Mouse (Mus musculus) midbrain, embryonic 16.5 days (tissue): ENCODE data around the gene Glipr1l2. TPM values are rescaled to one million over a fixed set of nuclear protein-coding genes. Genes with fewer than 3 reads are reported as not detected.
"Not testable (repeated sequence)": the region's sequence is repeated elsewhere in the genome, so short reads cannot be mapped to it uniquely, and the experiment has no call there.

Source experiments
- ATAC-seq: fragments of 200-750 bp; cut with Nextera tagmentation; 2 replicates; pipeline ENCODE4 v1.8.0; 2017; ENCODE audit warnings: moderate TSS enrichment
- H3K27ac ChIP-seq: fragments of 300-500 bp; sonication (generic); 2 replicates; pipeline ENCODE4 v1.5.1; 2014; ENCODE audit warnings: mild to moderate bottlenecking, low read length, mixed read lengths
- H3K27me3 ChIP-seq: fragments of 300-500 bp; sonication (generic); 2 replicates; pipeline ENCODE4 v1.6.1; 2014; ENCODE audit warnings: low read depth, low read length, mixed read lengths; ENCODE audit not compliant: control insufficient read depth, insufficient read depth
- H3K36me3 ChIP-seq: fragments of 300-500 bp; sonication (generic); 2 replicates; pipeline ENCODE4 v1.6.1; 2014; ENCODE audit warnings: mild to moderate bottlenecking, low read length, moderate library complexity, mixed read lengths; ENCODE audit not compliant: control insufficient read depth, insufficient read depth
- H3K4me1 ChIP-seq: fragments of 300-500 bp; sonication (generic); 2 replicates; pipeline ENCODE4 v1.6.1; 2014; ENCODE audit warnings: mild to moderate bottlenecking, low read length, mixed read lengths; ENCODE audit not compliant: control insufficient read depth, insufficient read depth
- H3K4me2 ChIP-seq: fragments of 300-500 bp; sonication (generic); 2 replicates; pipeline ENCODE4 v1.6.1; 2014; ENCODE audit warnings: mild to moderate bottlenecking, low read length, mixed read lengths
- H3K4me3 ChIP-seq: fragments of 300-500 bp; sonication (generic); 2 replicates; pipeline ENCODE4 v1.5.1; 2014; ENCODE audit warnings: low read depth, mild to moderate bottlenecking, low read length, moderate library complexity, mixed read lengths
- H3K9ac ChIP-seq: fragments of 300-500 bp; sonication (generic); 2 replicates; pipeline ENCODE4 v1.6.1; 2014; ENCODE audit warnings: low read depth, low read length, mixed read lengths
- H3K9me3 ChIP-seq: fragments of 300-500 bp; sonication (generic); replicated peaks from 2 replicates; pipeline ENCODE4 v1.6.1; 2014; ENCODE audit warnings: mild to moderate bottlenecking, low read length, mixed read lengths; ENCODE audit not compliant: control insufficient read depth, poor library complexity, severe bottlenecking
- WGBS: fragments of 180-500 bp; shearing (Covaris S2); extraction: QIAGEN DNeasy Blood & Tissue Kit; methylation state at CpG from one replicate; pipeline ENCODE4 v1.1.7; 2014; 5-methylcytosine and 5-hydroxymethylcytosine counted together
- polyA plus RNA-seq: library from polyadenylated mRNA; unstranded; fragments of >200 nt; fragmentation: Nextera tagmentation; extraction: Ambion mirVana; gene quantifications from 2 replicates; pipeline ENCODE4 v1.2.1, GENCODE M21; 2015

Glipr1l2 gene
- not detected in 2 replicates for polyA plus RNA-seq

- Histone ChIP-seq H3K9ac (no peak within 1 kb of the TSS), H3K27ac (no peak within 1 kb of the TSS), H3K4me1 (no peaks in the 10 kb centered on the region), H3K36me3 (no peaks in the 10 kb centered on the region), H3K4me3 (no peak within 1 kb of the TSS), H3K27me3 (no peaks in the 10 kb centered on the region), H3K9me3 (no peaks in the 10 kb centered on the region), H3K4me2 (no peak within 1 kb of the TSS)
- 93% methylated on average over 14 of the region's 14 CpGs for WGBS
- ATAC-seq: no peak
Measured at GRCm38 (mm10) chr10:112083157-112083556, at the start of gene Glipr1l2. Gene Glipr1l2, plus strand, starts transcription at chr10:112083354.

DNA sequence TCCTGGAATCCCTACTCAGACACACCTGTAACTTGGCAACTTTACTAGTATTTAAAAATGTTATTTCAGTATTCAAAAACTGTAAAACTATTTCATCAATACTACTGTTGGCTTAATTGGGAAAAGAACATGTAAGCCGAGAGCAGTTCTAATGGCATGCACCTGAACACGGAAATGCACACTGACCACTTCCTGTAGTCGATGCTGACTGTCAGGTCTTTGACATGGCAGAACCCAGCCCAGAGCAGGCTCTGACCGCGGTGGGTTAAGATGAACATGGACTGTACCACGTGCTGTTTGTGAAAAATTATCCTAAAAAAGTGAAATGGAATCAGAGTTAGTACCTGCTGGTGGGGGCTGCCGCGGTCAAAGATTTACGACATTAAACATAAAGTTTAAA, 39.6 kb upstream of the Glipr1l2 start:
- not testable (repeated sequence) for H3K36me3 ChIP-seq, H3K27ac ChIP-seq, H3K4me3 ChIP-seq, H3K4me1 ChIP-seq, ATAC-seq, H3K9me3 ChIP-seq, H3K9ac ChIP-seq, H3K27me3 ChIP-seq, H3K4me2 ChIP-seq
- 85% methylated on average over 9 of the region's 9 CpGs for WGBS

DNA sequence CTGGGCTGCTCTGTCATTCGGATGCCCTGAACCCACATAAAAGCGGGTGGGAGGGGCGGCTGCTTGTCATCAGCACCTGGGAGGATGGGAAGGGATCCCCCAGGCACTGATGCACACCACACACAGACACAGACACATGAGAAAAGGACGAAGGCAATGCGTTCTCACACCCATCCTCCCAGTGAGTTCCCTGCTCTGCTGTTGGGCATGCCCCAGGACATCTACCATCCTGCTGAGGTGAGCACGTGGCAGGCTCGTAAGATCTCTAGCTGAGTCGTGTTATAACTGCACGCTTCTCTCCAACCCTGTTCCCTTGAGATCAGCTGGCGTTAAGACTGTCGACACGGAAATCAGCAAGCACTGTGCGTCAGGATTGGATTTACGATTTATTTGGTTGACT, 38.9 kb upstream of the Glipr1l2 start:
- 44% methylated on average over 14 of the region's 14 CpGs for whole genome bisulfite sequencing
- peak; percentile 82 for ATAC-seq
- not testable (repeated sequence) for H3K4me3 ChIP-seq

GRCm38 (mm10) chr10:112051220-112051619, 31.9 kb upstream of the Glipr1l2 start:
- ATAC-seq: no peak
- H3K9ac ChIP-seq: no peak overlapping the region
- no peaks in the 10 kb centered on the region for H3K9me3 ChIP-seq
- no peak overlapping the region for H3K27ac ChIP-seq
- no peak overlapping the region for H3K4me3 ChIP-seq
- no peaks in the 10 kb centered on the region for H3K27me3 ChIP-seq
- no peak overlapping the region for H3K4me2 ChIP-seq
- H3K4me1 ChIP-seq: no peaks in the 10 kb centered on the region
- no peaks in the 10 kb centered on the region for H3K36me3 ChIP-seq

More for the DNA sequence above, 38.9 kb upstream of the Glipr1l2 start:
- not testable (repeated sequence) for H3K27me3 ChIP-seq, H3K9me3 ChIP-seq, H3K9ac ChIP-seq, H3K36me3 ChIP-seq, H3K27ac ChIP-seq, H3K4me1 ChIP-seq
- peak overlapping the region; percentile 34; the same call in 1 of the 2 replicates for H3K4me2 ChIP-seq

DNA sequence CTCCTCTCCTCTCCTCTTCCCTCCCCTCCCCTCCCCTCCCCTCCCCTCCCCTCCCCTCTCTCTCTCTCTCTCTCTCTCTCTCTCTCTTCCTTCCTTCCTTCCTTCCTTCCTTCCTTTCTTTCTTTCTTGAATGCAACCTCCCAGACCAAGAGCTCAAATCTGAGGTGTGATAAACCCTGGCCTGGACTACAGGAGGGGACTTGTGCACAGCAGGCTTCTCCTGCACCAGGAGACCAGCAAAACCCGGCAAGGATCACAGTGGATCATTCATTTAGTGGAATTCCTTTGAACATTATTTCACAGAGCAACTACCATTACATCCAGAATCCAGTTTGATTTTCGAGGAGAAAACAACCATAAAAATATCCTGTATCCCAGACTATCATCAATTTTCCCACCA, 31.2 kb upstream of the Glipr1l2 start:
- H3K36me3 ChIP-seq, H3K4me3 ChIP-seq, H3K4me2 ChIP-seq, ATAC-seq, H3K9me3 ChIP-seq, H3K9ac ChIP-seq, H3K4me1 ChIP-seq, H3K27me3 ChIP-seq, H3K27ac ChIP-seq: not testable (repeated sequence)
- 67% methylated on average over 2 of the region's 2 CpGs for WGBS

GRCm38 (mm10) chr10:112059702-112060582, 23.2 kb upstream of the Glipr1l2 start, which contains the start of gene Glipr1l1:
Gene Glipr1l1, plus strand, starts transcription at chr10:112060189.
- no peaks in the 10 kb centered on the region for H3K4me1 ChIP-seq
- H3K27ac ChIP-seq: peak within 1 kb of the TSS; percentile 58
- peak; percentile 100 for ATAC-seq
- no peaks in the 10 kb centered on the region for H3K9me3 ChIP-seq
- no peaks in the 10 kb centered on the region for H3K27me3 ChIP-seq
- 34% methylated on average over 14 of the region's 14 CpGs for WGBS
- no peak within 1 kb of the TSS for H3K4me3 ChIP-seq
- H3K4me2 ChIP-seq: peak within 1 kb of the TSS; percentile 32
- no peak within 1 kb of the TSS for H3K9ac ChIP-seq
- H3K36me3 ChIP-seq: no peaks in the 10 kb centered on the region

- not testable (repeated sequence) for H3K27me3 ChIP-seq, H3K36me3 ChIP-seq, H3K4me2 ChIP-seq, H3K27ac ChIP-seq, H3K9me3 ChIP-seq, H3K4me3 ChIP-seq, H3K4me1 ChIP-seq, H3K9ac ChIP-seq
- peak; percentile 51 for ATAC-seq
- WGBS: 75% methylated on average over 6 of the region's 6 CpGs
Measured at GRCm38 (mm10) chr10:112060583-112060934, 22.6 kb upstream of the Glipr1l2 start.

- ATAC-seq: no peak
- Histone ChIP-seq H3K27me3 (no peaks in the 10 kb centered on the region), H3K4me3 (no peak overlapping the region), H3K9me3 (no peaks in the 10 kb centered on the region), H3K9ac (no peak overlapping the region), H3K27ac (no peak overlapping the region), H3K4me1 (no peaks in the 10 kb centered on the region), H3K36me3 (no peaks in the 10 kb centered on the region), H3K4me2 (no peak overlapping the region)
- 54% methylated on average over 2 of the region's 2 CpGs for WGBS
Measured at GRCm38 (mm10) chr10:112080044-112080443, 3.1 kb upstream of the Glipr1l2 start.

- not testable (repeated sequence) for H3K4me1 ChIP-seq, H3K27ac ChIP-seq, H3K4me3 ChIP-seq, H3K9me3 ChIP-seq, H3K4me2 ChIP-seq, ATAC-seq, H3K36me3 ChIP-seq, H3K9ac ChIP-seq, H3K27me3 ChIP-seq
- 2% methylated on average over 5 of the region's 5 CpGs for WGBS
Measured at GRCm38 (mm10) chr10:112105785-112106184, 22.6 kb downstream of the Glipr1l2 start.
